Mouse (Mus musculus): ENCODE measurements around the gene Hlcs.

DNA sequence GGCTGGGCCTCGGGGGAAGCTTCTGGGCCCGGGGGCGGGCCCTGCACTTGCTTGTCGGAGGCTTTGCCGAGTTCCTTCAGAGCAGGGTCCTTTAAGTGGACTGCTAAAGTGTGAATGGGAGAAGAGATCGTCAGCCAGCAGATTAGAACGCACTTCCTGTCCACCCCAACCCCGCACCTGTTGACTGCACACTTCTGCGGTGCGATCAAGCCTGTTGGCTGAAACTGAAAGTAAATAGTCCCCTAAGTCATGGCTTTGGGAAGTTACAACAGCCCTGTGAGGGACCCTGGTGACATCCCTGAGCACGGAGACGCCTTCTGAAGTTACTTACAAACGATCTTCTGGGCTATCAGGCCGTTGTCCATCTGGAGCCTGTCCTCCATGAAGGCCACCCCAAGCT lies 45.2 kb downstream of the Hlcs start:
- no peak for TF ChIP-seq CTCF (IDR thresholded peaks at IDR 0.05; ENCODE audit: low read depth)
- no peak for TF ChIP-seq EP300 (optimal IDR thresholded peaks at IDR 0.05)
